Mouse (Mus musculus) 416B (cell line): Measurements from ENCODE around the gene Edar.

Source experiments
- DNase-seq: peaks from one replicate; pipeline ENCODE4 v3.0.0; 2011; ENCODE audit warnings: low read depth

Edar gene

GRCm38 (mm10) chr10:58601946-58602345 lies 73.5 kb downstream of the Edar start:
- no peak for DNase-seq

- DNase-seq: no peak
Measured at GRCm38 (mm10) chr10:58601431-58601901, 74.0 kb downstream of the Edar start.

DNA sequence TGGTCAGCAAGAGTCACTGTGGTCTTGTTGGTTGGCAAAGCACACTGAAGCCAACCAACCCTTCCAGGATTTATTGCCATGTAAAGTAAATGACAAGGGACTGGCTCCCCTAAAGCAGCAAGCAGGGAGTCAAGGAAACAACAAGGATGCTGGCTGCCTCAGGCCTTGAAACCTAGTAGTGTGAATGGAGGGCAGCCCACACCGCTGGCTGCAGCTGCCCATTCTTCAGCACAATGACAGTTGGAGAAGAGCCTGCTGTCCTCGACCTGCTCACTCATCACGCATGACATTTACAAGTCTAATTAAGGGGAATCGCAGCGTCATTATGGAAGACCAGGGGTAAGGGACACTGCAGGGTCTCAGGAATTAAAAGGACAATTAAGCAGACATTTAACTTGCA lies 74.5 kb downstream of the Edar start:
- DNase-seq: no peak

DNA sequence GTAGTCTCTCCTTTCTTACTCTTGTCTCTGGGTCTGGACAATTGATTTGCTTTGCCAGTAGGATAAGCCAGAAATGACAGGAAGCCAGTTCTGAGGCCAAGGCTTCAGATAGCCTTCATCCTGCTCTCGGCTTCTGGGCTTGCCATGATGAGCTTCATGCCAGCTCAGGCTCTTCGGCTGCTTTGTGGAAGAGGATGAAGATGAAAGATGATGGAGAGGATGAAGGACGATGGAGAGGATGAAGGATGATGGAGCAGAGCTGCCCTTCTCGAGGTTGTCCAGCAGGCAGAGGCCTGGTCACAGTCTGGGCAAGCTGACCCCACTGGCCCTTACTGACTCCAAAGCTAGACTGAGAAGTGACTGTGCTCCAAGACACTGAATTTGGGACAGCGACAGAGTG lies 75.3 kb downstream of the Edar start:
- DNase-seq: no peak

DNA sequence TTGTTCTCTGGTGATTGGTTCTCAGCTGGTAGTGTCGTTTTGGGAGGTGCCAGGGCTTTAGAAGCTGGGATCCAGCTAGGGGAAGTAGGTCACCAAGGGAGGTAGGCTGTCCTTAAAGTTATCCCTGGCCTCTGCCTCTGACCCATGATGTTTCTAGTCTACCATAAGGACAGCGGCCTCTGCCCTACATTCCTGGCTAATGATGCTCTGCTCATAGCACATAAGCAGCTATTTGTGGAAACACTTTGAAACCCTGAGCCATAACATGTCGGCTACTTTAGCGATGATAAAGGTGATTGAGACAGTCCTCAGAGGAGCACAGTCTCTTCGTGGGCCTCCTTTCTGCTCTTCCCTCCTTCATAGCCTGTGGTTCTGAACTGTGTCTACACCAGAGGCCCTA lies 79.6 kb downstream of the Edar start:
- no peak for DNase-seq

- DNase-seq: no peak
Measured at GRCm38 (mm10) chr10:58595197-58595596, 80.3 kb downstream of the Edar start.

DNA sequence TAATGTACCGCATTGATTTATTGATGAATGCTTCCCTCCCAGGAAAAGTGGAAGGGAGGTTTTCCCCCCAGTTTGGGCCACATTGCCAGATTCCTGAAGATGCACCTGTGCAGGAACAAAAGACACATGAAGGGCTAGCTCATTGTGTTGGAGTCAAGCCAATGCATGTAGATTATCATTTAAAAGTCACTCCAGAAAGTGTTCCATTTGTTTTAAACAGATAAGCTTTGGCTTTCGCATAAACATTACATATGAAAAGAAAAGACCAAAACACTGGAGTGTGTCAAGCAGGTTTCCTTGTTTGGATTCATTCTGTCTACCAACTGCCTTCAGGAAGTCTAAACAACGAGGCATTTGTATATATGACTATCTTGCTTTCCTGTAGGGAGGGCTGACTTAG lies 81.0 kb downstream of the Edar start:
- no peak for DNase-seq

- no peak for DNase-seq
Measured at GRCm38 (mm10) chr10:58585427-58586223, 89.8 kb downstream of the Edar start.

- DNase-seq: no peak
Measured at GRCm38 (mm10) chr10:58560521-58560920, 114.9 kb downstream of the Edar start.

DNA sequence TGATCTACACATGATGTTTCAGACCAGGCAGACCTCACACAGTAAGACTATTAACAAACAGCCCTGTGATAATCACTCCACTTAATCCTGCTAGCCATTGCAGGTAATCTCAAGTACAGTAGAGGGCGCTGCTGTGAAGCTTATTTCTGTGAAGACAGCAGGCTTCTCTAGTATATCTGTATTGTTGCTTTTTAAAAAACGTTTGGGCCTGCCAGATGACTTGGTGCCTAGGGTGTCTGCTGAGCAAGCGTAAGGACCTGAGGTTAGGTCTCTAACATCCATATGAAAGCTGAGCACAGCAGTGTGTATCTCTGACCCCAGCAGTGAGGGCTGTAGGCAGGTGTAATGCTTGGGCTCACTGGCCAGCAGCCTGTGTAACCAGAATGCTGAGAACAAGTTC lies 115.6 kb downstream of the Edar start:
- peak; percentile 82 for DNase-seq

DNA sequence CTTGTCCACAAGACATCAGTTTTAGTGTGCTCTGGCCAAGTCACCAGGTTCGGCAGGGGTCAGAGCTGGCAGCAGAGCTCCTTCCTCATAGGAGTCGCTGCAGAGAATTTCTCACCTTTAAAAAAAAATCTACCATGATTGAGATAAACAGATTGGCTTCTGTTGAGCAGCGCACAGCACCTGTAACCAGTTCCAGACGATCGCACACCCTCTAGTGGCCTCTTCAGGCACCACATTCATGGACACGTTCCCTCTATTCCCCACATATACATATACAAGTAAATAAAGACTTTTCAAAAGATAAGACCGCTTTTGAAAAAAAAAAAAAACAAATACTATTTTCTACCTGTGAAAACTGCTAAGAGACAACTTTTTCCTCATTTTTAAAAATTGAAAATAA lies 116.4 kb downstream of the Edar start:
- peak; percentile 72 for DNase-seq

DNA sequence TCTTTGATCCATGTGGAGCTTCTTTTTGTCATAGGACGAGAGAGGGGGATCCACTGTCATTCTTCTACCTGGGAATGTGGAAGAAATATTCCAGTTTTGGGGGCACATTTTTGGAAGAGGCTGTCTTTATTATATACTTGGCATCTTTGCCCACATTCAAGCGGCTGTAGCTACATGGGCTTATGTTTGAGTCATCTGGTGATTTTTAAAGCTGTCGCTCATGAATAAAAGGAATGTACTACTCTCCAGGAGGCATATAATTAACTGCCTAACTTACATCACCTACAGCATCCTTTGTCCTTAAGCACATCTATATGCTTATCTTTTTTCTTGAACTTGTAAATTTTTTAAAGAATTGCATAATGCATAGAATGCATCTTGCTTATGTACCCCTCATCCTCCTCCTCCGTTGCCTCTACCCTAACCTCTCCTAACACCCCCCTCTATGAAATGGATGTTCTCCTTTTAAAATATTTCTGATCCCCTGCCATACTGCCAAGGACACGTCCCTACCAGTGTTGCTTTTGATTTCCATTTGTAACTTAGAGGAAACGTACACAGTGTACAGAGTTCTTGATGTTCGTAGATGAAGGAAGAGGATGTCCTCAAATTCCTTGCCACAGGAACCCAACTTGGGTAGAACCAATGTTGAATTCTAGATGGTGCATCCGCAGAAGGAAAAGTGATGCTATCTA lies 120.6 kb downstream of the Edar start:
- no peak for DNase-seq
